Mouse (Mus musculus) heart, postnatal 10 days (tissue): ENCODE data around the gene Ptpdc1. TPM values are rescaled to one million over a fixed set of nuclear protein-coding genes. Genes with fewer than 3 reads are reported as not detected.

Experiments used
- DNase-seq, 2 experiments: peaks; one replicate each; pipeline ENCODE4 v3.0.0; 2021
- intact Hi-C: fragments of 180-260 bp; cut with DNase I; formaldehyde crosslinking; loops from one replicate; pipeline ENCODE4 v1.15.1; 2025
- total RNA-seq, 2 experiments: library from RNA; stranded (reverse); gene quantifications; 2 replicates each; pipeline ENCODE4 v1.2.3; 2021

Ptpdc1 gene
- total RNA-seq, 2 experiments from 2014 or later = 8.4 TPM

GRCm38 (mm10) chr13:48590743-48591142, 34.7 kb downstream of the Ptpdc1 start:
- intact Hi-C loops = no loop called here
- no peak for DNase-seq

- no peak for DNase-seq
- intact Hi-C loops = no loop called here
These were observed 38.1 kb downstream of the Ptpdc1 start for GRCm38 (mm10) chr13:48587354-48587753.

DNA sequence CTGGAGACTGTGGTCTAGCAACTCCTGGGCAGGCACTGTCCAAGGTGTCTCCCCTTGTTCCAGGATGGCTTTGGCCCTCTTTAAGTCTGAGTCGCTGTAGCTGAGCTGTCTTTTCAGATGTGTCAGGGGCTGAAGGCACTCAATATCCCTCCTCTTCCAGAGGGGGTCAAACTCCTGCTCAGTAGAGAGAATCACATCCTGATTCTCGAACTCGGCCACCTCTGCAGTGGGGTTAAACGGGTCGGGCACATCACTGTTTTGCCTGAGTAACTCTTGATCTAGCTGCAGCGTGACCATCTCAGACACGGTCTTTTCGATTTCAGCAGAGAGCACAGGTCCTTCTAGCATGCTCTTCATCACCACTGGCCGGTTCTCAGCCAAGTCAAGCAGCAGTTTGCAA, 39.0 kb downstream of the Ptpdc1 start:
- intact Hi-C loops = no loop called here

GRCm38 (mm10) chr13:48585786-48586185, 39.7 kb downstream of the Ptpdc1 start:
- DNase-seq = no peak
- intact Hi-C loops = no loop called here

More for the DNA sequence above, 39.0 kb downstream of the Ptpdc1 start:
- no peak for DNase-seq

DNA sequence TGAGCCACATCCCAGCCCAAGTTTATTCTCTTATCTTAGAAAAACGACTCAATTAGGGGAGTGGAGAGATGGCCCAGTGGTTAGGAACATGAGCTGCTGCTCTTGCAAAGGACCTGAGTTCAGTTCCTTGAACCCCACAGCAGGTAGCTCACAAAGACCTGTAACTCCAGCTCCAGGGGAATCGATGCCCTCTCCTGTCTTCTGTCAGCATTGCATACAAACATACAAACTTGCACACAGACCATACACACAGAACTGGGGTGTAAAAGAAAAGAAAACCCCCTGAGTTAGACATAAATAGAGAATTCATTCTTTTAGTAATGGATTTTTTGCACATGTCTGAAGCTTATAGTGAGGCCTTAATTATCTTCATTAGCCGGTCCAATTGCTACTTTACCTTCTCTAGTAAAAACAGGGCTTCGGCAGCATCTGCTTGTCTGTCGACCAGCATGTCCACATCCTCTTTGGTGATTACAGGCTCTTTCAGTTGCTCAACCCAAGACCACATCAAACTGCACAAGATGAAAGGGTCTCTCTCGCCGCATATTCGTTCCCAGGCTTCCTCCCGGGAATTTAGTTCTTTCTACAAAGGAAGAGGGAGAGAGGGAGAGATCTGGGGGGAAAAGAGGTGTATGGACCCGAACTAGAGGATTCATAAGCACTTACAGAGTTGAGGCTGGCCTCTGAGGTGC, 42.6 kb downstream of the Ptpdc1 start:
- intact Hi-C loops = no loop called here
- DNase-seq = no peak

GRCm38 (mm10) chr13:48578616-48579015, 46.8 kb downstream of the Ptpdc1 start:
- intact Hi-C loops = no loop called here
- DNase-seq = no peak

GRCm38 (mm10) chr13:48577836-48578235, 47.6 kb downstream of the Ptpdc1 start:
- intact Hi-C loops = no loop called here
- DNase-seq = no peak

DNA sequence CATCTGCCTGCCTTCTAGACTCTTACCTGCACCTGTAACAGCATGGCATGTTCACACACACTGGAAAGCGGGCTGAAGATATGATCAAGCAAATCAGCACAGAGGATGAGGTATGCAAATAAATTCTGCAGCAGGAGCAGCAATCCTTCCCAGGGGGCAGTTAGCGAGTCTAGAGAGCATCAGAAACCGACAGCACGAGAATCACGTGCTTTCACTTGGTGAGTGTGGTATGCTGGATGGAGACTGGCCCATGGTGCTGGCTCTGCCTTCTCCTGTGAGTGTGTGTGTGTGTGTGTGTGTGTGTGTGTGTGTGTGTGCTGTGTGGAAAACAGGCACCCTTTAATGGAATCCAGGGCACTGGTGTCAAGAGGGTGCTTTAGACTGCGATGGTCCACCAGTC, 48.5 kb downstream of the Ptpdc1 start:
- intact Hi-C loops = no loop called here
- no peak for DNase-seq

GRCm38 (mm10) chr13:48574718-48575117, 50.7 kb downstream of the Ptpdc1 start:
- intact Hi-C loops = no loop called here
- DNase-seq = no peak

GRCm38 (mm10) chr13:48573525-48574355, 51.7 kb downstream of the Ptpdc1 start:
- peak; percentile 30 to 31 for DNase-seq
- intact Hi-C loops = loop anchor here (2.0 kb wide), 1 partner anchor 65 kb away; no protein-coding TSS in a partner anchor

DNA sequence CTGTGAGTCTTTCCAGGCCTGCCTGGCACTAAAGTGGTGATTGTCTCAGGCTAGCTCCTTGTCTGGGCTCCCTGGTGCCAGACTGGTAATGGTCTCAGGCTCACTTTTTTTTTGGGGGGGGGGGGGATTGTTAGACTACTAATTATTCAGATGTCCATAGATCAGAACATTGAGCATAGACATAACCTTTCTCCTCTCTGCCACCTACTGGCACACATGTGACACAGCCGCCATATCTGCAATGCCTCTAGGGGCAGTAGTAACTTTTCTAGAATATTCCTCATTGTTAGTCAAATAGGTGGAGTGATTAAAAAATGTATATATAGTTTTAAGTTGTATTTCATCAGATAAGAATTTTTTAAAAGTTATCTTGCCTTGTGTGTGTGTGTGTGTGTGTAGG, 53.3 kb downstream of the Ptpdc1 start:
- intact Hi-C loops = loop anchor here (1.0 to 2.0 kb wide), 2 partner anchors 43 to 67 kb away; no protein-coding TSS in a partner anchor
- DNase-seq = peak; percentile 77 to 81

DNA sequence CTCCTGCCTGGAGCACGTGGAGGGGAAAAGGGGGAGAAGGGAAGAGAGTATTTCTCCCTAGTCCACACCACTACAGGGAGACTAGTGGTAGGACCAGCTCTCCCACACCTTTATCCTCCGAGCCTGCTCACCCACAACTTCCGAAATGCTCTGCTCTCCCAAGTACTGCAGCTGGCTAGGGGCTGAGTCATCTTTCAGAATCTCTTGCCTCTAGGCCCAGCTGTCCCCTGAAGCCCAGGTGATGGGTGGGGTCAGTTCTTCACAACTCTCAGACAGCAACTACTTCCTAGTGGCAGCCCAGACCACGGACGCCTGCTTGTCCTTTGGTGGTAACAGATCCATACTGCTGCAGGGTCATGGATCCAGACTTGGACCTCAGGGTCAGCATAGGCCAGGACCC, 54.2 kb downstream of the Ptpdc1 start:
- DNase-seq = no peak
- intact Hi-C loops = no loop called here

GRCm38 (mm10) chr13:48569576-48570132, 55.8 kb downstream of the Ptpdc1 start:
- no peak for DNase-seq
- intact Hi-C loops = no loop called here

GRCm38 (mm10) chr13:48567646-48568045, 57.8 kb downstream of the Ptpdc1 start:
- DNase-seq = no peak
- intact Hi-C loops = loop anchor here (2.0 kb wide), 1 partner anchor 15 kb away; no protein-coding TSS in a partner anchor

DNA sequence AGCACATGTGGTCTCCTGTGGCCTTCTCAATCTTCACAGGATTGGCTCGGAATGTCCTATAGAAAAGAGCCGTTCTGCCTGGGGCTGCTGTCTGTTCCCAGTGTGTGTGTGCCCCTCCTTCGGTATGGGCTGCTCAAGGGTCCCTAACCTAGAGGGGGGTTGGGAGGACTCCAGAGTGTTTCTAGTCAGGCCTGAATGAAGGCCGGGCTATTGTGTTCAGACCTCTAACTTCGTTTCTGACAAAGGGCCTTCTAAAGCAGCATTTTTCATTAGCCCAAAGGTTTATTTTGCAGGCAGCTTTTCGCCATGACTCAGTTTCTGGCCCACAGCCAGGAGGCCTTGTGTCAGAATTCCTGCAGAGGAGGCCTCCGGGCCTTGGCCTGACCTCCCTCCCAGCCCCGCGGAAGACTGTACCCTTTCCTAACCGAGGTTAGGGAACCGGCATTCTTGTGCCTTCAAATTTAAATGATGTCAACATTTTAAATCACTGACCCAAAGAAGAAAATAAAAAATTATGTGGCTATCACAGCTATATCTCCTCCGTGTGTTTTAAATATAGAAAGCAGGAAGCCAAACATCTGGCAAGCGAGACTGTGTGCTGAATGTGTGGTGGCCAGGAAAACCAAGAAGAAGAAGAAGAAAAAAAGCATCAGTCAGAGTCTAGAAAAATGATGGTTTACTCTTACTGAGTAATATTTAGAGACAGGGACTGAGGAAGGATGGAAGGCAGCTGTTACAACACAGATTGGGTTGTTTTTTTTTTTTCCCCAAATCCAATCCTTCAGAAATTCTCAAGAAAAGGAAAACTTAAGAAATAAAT, 59.1 kb downstream of the Ptpdc1 start:
- DNase-seq = peak; percentile 94 to 95
- intact Hi-C loops = loop anchor here (2.0 kb wide), 1 partner anchor 14 kb away; no protein-coding TSS in a partner anchor

GRCm38 (mm10) chr13:48564881-48565600, 60.4 kb downstream of the Ptpdc1 start:
- intact Hi-C loops = no loop called here
- no peak for DNase-seq

GRCm38 (mm10) chr13:48562336-48562735, 63.1 kb downstream of the Ptpdc1 start:
- peak; percentile 46 to 49 for DNase-seq
- intact Hi-C loops = no loop called here

DNA sequence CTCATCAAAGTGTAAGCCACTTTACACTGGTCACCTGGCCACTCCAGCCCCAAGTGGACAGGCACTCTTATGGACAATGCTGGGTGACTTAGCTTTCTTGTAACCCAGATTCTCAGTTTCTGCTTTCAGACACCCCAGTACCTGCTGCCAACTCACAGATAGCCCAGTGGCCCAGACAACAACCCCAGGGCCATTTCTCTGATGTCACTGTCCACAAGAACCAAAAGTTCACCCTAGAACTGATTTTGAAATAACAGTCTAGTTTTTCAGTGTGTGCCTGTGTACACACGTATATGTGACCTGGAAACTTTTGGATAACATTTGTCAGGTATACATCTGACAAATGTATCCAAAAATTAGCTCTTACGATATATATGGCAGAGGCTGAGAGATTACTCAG, 64.0 kb downstream of the Ptpdc1 start:
- DNase-seq = no peak
- intact Hi-C loops = no loop called here

GRCm38 (mm10) chr13:48555976-48556375, 69.5 kb downstream of the Ptpdc1 start:
- DNase-seq = no peak
- intact Hi-C loops = no loop called here

DNA sequence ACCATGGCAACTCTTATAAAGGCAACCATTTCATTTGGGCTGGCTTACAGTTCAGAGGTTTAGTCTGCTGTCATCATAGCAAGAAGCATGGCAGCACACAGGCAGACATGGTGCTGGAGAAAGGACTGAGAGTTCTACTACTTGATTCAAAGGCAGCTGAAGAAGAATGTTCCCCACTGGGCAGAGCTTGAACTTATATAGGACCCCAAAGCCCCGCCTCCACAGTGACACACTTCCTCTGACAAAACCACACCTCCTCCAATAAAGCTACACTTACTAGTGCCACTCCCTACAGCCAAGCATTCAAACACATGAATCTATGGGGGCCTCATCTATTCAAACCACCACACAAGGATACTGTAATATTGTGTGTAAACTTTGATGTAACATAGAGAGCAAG, 70.9 kb downstream of the Ptpdc1 start:
- DNase-seq = no peak
- intact Hi-C loops = no loop called here
